Mouse (Mus musculus) MEL (cell line): Measurements from ENCODE around the gene Atxn7l1.

Experiments
- BHLHE40 ChIP-seq: IDR thresholded peaks from 2 replicates; pipeline ENCODE4 v1.6.1; 2012; ENCODE audit warnings: low read depth, mild to moderate bottlenecking, inconsistent platforms, low read length, improper control_type of control experiment, borderline replicate concordance
- CTCF ChIP-seq, 3 experiments: IDR thresholded peaks in 2 of 3; conservative IDR thresholded peaks in 1 of 3; 2 replicates each; pipeline ENCODE4 v1.5.1; 2011 to 2012; ENCODE audit warnings: low read length in 3 of 3, low read depth in 2 of 3, mild to moderate bottlenecking in 2 of 3, improper control_type of control experiment in 1 of 3, inconsistent platforms in 1 of 3, mixed read lengths in 1 of 3, moderate library complexity in 1 of 3; ENCODE audit not compliant: control insufficient read depth in 1 of 3, insufficient read depth in 1 of 3, poor library complexity in 1 of 3, severe bottlenecking in 1 of 3
- ETS1 ChIP-seq: IDR thresholded peaks from 2 replicates; pipeline ENCODE4 v1.6.1; 2012; ENCODE audit warnings: low read depth, mild to moderate bottlenecking, inconsistent platforms, low read length, improper control_type of control experiment, moderate library complexity
- MXI1 ChIP-seq: IDR thresholded peaks from 2 replicates; pipeline ENCODE4 v1.6.1; 2011; ENCODE audit warnings: mild to moderate bottlenecking, low read depth, low read length, improper control_type of control experiment
- POLR2A ChIP-seq, 2 experiments: IDR thresholded peaks; 2 replicates each; pipeline ENCODE4 v1.6.1; 2011 to 2012; ENCODE audit warnings: low read length in 2 of 2, mild to moderate bottlenecking in 2 of 2, control low read depth in 1 of 2, improper control_type of control experiment in 1 of 2, low read depth in 1 of 2, moderate library complexity in 1 of 2; ENCODE audit not compliant: control insufficient read depth in 1 of 2, insufficient read depth in 1 of 2, poor library complexity in 1 of 2
- RAD21 ChIP-seq: IDR thresholded peaks from 2 replicates; pipeline ENCODE4 v1.6.1; 2011; ENCODE audit warnings: mild to moderate bottlenecking, low read depth, low read length, improper control_type of control experiment
- ZKSCAN1 ChIP-seq: IDR thresholded peaks from 2 replicates; pipeline ENCODE4 v1.6.1; 2012; ENCODE audit warnings: low read depth, mild to moderate bottlenecking, inconsistent platforms, low read length, improper control_type of control experiment, moderate library complexity

DNA sequence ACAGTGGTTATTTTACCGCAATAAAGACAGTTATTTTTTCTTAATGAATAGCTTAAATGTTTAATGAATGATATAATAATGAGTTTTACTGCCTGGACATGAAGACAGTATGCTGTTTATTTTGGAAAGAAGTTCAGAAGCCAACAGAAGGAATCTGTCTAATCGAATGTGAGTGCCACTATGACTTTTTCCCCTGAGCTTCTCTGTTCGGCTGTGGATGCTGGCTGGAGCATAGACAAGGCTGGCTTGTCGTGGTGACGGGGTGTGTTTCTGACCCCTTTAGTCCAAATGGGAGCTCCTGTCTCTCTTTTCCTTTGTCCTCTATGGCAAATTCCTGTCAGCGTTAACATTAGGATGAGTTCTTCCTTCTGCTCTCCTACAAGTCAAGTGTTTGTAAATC, 37.6 kb downstream of the Atxn7l1 start:
- TF ChIP-seq POLR2A (IDR thresholded peaks at IDR 0.05; ENCODE audit: control insufficient read depth in 1 of 2, insufficient read depth in 1 of 2, low read depth in 1 of 2, low read length in 2 of 2, poor library complexity in 1 of 2) (no peak), ZKSCAN1 (no peak), CTCF (IDR thresholded peaks at IDR 0.05 in 2 of 3, conservative IDR thresholded peaks at IDR 0.05 in 1 of 3; ENCODE audit: control insufficient read depth in 1 of 3, insufficient read depth in 1 of 3, low read depth in 2 of 3, low read length in 3 of 3, poor library complexity in 1 of 3, severe bottlenecking in 1 of 3) (no peak), ETS1 (no peak), BHLHE40 (no peak), RAD21 (no peak), MXI1 (no peak)
